Mouse (Mus musculus): Measurements from ENCODE around the gene Tmem117. TPM values are rescaled to one million over a fixed set of nuclear protein-coding genes. Genes with fewer than 3 reads are reported as not detected.

Gene Tmem117
- total and polyA plus RNA-seq, 3 experiments = 0.16 TPM; not detected in 2

DNA sequence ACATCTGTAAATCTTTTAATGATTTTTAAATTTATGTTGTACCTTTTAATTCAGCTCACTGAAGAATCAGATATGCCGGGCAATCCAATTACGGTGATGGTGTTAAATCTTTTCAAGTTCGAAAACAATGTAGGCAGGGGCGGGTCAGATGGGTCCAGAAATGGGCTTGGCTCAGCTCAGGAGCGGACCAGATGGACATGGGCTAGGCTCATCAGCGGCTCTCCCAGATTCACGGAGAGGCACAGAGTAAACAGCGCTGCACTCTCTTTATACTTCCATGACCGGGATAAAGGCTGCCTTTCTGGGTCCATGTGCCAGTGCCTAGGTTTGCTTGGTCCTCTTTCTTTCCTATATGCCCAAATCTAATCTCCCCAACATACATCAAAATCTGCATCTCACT, 366.3 kb downstream of the Tmem117 start:
- H3K4me1 ChIP-seq (ENCODE audit: insufficient read depth, low read depth, low read length) = no peaks in the 10 kb centered on the region
- peaks cover 16% of the 10 kb centered on the region for H3K9me3 ChIP-seq (replicated peaks)
- no peaks in the 10 kb centered on the region for H3K27me3 ChIP-seq (ENCODE audit: insufficient read depth, low read length)
- TF ChIP-seq TAL1 (conservative IDR thresholded peaks at IDR 0.05; ENCODE audit: low read depth, low read length) (no peak), POLR2AphosphoS5 (IDR thresholded peaks at IDR 0.05; ENCODE audit: insufficient replicate concordance, low read depth, low read length) (no peak), GATA1 (IDR thresholded peaks at IDR 0.05; ENCODE audit: borderline replicate concordance, low read length) (no peak), GATA2 (IDR thresholded peaks at IDR 0.05; ENCODE audit: borderline replicate concordance, low read depth, low read length) (no peak), CTCF (IDR thresholded peaks at IDR 0.05; ENCODE audit: low read depth, low read length) (no peak)
- DNase-seq (ENCODE audit: low spot score) (no peak), ATAC-seq (ENCODE audit: extremely low read depth, insufficient number of reproducible peaks, low FRiP score, poor library complexity, severe bottlenecking) (no peak)
- no peaks in the 10 kb centered on the region for H3K36me3 ChIP-seq (replicated peaks)
- H3K4me3 ChIP-seq (ENCODE audit: low read depth, low read length) = no peak overlapping the region

DNA sequence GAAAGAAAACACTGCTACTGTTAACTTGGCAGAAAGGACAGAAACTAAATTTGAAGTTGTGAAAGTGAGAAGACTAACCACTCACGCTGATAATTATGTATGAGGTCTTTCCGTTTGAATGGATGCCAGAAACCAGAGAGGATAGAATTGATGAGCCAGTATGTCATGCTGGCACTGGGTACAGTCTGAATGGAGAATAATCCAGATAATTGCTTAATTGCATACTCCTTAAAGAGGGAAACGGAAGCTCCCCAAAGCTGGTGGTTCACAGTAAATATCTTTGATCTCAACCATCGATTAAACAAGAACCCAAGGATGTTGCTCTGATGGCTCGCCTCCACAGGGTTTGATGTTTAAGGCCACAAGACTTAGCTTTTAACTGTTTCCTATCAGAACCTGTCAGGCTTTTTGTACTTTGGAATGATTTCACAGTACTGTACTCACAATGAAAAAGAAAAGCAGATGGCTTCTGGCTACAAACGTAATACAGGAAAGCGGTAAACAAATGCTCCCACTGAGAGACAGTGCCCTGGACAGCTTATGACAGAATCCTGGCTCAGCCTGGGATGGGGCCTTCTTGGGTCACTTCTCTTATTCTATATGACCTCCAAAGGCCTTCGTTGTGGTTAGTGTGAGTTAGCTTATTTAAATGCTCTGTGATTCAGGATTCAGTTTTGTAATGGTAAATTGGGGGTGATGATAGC, 376.2 kb downstream of the Tmem117 start:
- Histone ChIP-seq H3K4me3 (ENCODE audit: low read depth, low read length) (no peak overlapping the region), H3K4me1 (ENCODE audit: insufficient read depth, low read depth, low read length) (no peaks in the 10 kb centered on the region), H3K9me3 (replicated peaks) (peaks cover 30% of the 10 kb centered on the region), H3K36me3 (replicated peaks) (no peaks in the 10 kb centered on the region), H3K27me3 (ENCODE audit: insufficient read depth, low read length) (no peaks in the 10 kb centered on the region)
- DNase-seq (ENCODE audit: low spot score) = no peak
- no peak for ATAC-seq (ENCODE audit: extremely low read depth, insufficient number of reproducible peaks, low FRiP score, poor library complexity, severe bottlenecking)
- TF ChIP-seq CTCF (IDR thresholded peaks at IDR 0.05; ENCODE audit: low read depth, low read length) (no peak), GATA1 (IDR thresholded peaks at IDR 0.05; ENCODE audit: borderline replicate concordance, low read length) (no peak), POLR2AphosphoS5 (IDR thresholded peaks at IDR 0.05; ENCODE audit: insufficient replicate concordance, low read depth, low read length) (no peak), TAL1 (conservative IDR thresholded peaks at IDR 0.05; ENCODE audit: low read depth, low read length) (no peak), GATA2 (IDR thresholded peaks at IDR 0.05; ENCODE audit: borderline replicate concordance, low read depth, low read length) (no peak)

DNA sequence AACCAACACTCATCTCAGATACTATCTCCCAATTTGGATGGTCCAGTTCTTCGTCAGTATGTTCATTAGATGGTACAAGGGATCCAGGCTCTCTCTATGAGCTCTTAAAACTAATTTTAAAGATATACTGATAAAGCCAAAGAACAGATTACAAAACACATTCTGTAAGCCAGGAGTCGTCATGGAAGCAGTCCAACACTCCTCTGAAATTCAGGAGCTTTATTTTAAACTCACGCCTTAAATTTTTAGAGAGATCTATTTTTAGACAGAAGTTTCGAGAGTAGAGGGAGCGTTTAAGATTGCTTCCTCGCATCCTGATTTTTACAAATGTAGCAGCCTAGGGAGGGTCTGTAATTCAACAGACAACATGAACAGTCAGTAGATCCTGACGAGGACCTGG, 393.2 kb downstream of the Tmem117 start:
- Histone ChIP-seq H3K9me3 (replicated peaks) (peaks cover 32% of the 10 kb centered on the region), H3K4me1 (ENCODE audit: insufficient read depth, low read depth, low read length) (no peaks in the 10 kb centered on the region), H3K36me3 (replicated peaks) (no peaks in the 10 kb centered on the region), H3K4me3 (ENCODE audit: low read depth, low read length) (no peak overlapping the region), H3K27me3 (ENCODE audit: insufficient read depth, low read length) (no peaks in the 10 kb centered on the region)
- ATAC-seq (ENCODE audit: extremely low read depth, insufficient number of reproducible peaks, low FRiP score, poor library complexity, severe bottlenecking) (no peak), DNase-seq (ENCODE audit: low spot score) (no peak)
- TF ChIP-seq POLR2AphosphoS5 (IDR thresholded peaks at IDR 0.05; ENCODE audit: insufficient replicate concordance, low read depth, low read length) (no peak), CTCF (IDR thresholded peaks at IDR 0.05; ENCODE audit: low read depth, low read length) (no peak), TAL1 (conservative IDR thresholded peaks at IDR 0.05; ENCODE audit: low read depth, low read length) (no peak)

DNA sequence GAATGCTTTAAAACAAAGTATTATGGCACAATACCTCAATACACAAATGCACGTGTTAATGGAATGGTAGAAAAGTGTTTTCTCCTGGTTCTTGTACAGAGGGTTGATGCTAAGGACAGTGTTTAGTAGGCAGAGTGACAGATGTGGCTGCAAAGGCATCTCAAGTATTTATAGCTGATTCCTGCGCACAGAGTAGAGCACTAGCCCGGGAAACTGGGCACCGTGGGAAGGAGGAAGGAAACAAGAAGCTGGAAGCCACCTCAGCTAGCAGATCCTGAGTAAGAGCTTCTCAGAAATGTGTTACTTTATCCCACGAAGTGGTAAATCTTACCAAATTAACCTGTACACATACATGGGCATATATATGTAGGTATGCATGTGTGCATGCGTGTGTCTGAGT, 395.4 kb downstream of the Tmem117 start:
- no peak for TF ChIP-seq TAL1 (conservative IDR thresholded peaks at IDR 0.05; ENCODE audit: low read depth, low read length)
- no peak for TF ChIP-seq CTCF (IDR thresholded peaks at IDR 0.05; ENCODE audit: low read depth, low read length)
- no peak for TF ChIP-seq GATA1 (IDR thresholded peaks at IDR 0.05; ENCODE audit: borderline replicate concordance, low read length)
- H3K4me1 ChIP-seq (ENCODE audit: insufficient read depth, low read depth, low read length) = no peaks in the 10 kb centered on the region
- H3K4me3 ChIP-seq (ENCODE audit: low read depth, low read length) = no peak overlapping the region
- peaks cover 36% of the 10 kb centered on the region for H3K9me3 ChIP-seq (replicated peaks)
- no peaks in the 10 kb centered on the region for H3K27me3 ChIP-seq (ENCODE audit: insufficient read depth, low read length)
- no peaks in the 10 kb centered on the region for H3K36me3 ChIP-seq (replicated peaks)
- DNase-seq (ENCODE audit: low spot score) (no peak), ATAC-seq (ENCODE audit: extremely low read depth, insufficient number of reproducible peaks, low FRiP score, poor library complexity, severe bottlenecking) (no peak)

DNA sequence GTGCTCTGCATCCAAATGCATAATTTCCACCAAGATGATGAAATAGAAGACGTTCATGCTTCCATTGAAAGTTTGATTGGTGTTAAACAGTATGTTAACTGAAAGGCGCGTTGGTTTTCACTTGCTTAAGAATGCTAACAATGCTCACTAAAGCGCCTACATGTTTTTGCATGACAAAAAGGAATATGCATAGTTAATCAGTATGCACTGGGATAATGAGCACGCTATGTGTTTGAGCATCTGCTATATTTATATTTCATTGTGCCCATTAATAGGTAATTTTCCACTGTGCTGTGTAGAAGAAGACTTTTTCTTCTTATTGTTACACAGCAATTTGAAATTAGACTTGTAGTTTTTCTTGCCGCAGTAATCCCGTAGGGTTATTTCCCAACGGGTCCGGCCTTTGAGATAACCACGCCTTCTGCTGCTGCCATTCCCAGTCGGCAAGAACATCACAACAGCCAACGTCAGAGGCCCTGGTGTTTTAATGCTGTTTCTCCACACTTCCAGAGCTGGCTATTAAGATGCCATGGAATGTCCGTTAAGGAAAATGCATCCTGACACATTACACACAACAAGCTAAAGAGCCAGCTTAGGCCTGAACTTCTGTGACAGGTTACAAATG, 399.9 kb downstream of the Tmem117 start:
- TF ChIP-seq CTCF (IDR thresholded peaks at IDR 0.05; ENCODE audit: low read depth, low read length) (no peak), GATA1 (IDR thresholded peaks at IDR 0.05; ENCODE audit: borderline replicate concordance, low read length) (no peak), POLR2AphosphoS5 (IDR thresholded peaks at IDR 0.05; ENCODE audit: insufficient replicate concordance, low read depth, low read length) (no peak), GATA2 (IDR thresholded peaks at IDR 0.05; ENCODE audit: borderline replicate concordance, low read depth, low read length) (no peak), TAL1 (conservative IDR thresholded peaks at IDR 0.05; ENCODE audit: low read depth, low read length) (no peak)
- ATAC-seq (ENCODE audit: extremely low read depth, insufficient number of reproducible peaks, low FRiP score, poor library complexity, severe bottlenecking) (no peak), DNase-seq (ENCODE audit: low spot score) (no peak)
- Histone ChIP-seq H3K9me3 (replicated peaks) (peaks cover 32% of the 10 kb centered on the region), H3K4me3 (ENCODE audit: low read depth, low read length) (no peak overlapping the region), H3K27me3 (ENCODE audit: insufficient read depth, low read length) (no peaks in the 10 kb centered on the region), H3K36me3 (replicated peaks) (no peaks in the 10 kb centered on the region), H3K4me1 (ENCODE audit: insufficient read depth, low read depth, low read length) (no peaks in the 10 kb centered on the region)

DNA sequence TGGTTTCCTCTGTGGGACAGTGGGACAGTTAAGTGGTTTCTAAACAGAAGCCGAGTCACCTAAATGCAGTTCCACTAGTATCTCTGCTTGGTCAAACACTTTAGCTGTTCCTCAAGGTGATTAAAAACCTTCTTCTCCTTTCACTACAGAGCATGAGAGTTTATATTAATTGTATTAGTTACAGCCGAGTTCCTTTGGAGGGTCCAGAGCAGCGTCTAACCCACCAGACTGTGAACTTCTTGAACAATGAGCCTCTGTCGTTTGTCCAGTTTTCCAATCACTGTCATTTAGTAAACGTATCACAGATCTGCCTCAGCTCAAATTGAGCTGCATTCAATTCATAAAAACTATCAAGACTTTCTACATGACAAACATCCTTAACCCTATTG, 400.4 kb downstream of the Tmem117 start:
- Histone ChIP-seq H3K27me3 (ENCODE audit: insufficient read depth, low read length) (no peaks in the 10 kb centered on the region), H3K9me3 (replicated peaks) (peaks cover 30% of the 10 kb centered on the region), H3K4me3 (ENCODE audit: low read depth, low read length) (no peak overlapping the region), H3K4me1 (ENCODE audit: insufficient read depth, low read depth, low read length) (no peaks in the 10 kb centered on the region), H3K36me3 (replicated peaks) (no peaks in the 10 kb centered on the region)
- TF ChIP-seq TAL1 (conservative IDR thresholded peaks at IDR 0.05; ENCODE audit: low read depth, low read length) (no peak), GATA2 (IDR thresholded peaks at IDR 0.05; ENCODE audit: borderline replicate concordance, low read depth, low read length) (no peak), GATA1 (IDR thresholded peaks at IDR 0.05; ENCODE audit: borderline replicate concordance, low read length) (no peak), CTCF (IDR thresholded peaks at IDR 0.05; ENCODE audit: low read depth, low read length) (no peak), POLR2AphosphoS5 (IDR thresholded peaks at IDR 0.05; ENCODE audit: insufficient replicate concordance, low read depth, low read length) (no peak)
- ATAC-seq (ENCODE audit: extremely low read depth, insufficient number of reproducible peaks, low FRiP score, poor library complexity, severe bottlenecking) (no peak), DNase-seq (ENCODE audit: low spot score) (no peak)
